Mouse (Mus musculus) E14TG2a.4 (cell line): Measurements from ENCODE around the gene Zfp952.

Source experiments
- CTCF ChIP-seq: conservative IDR thresholded peaks from 2 replicates; pipeline ENCODE4 v1.5.1; 2014; ENCODE audit warnings: low read length
- NANOG ChIP-seq: IDR thresholded peaks from 2 replicates; pipeline ENCODE4 v1.6.1; 2014; ENCODE audit warnings: borderline replicate concordance, low read length, mixed read lengths
- POU5F1 ChIP-seq: IDR thresholded peaks from 2 replicates; pipeline ENCODE4 v1.6.1; 2014; ENCODE audit warnings: low read length, borderline replicate concordance

GRCm38 (mm10) chr17:33032376-33032775 lies 39.4 kb downstream of the Zfp952 start:
- TF ChIP-seq CTCF (no peak), POU5F1 (no peak), NANOG (no peak)
